Mouse (Mus musculus): ENCODE measurements around the gene Nifk. TPM values are rescaled to one million over a fixed set of nuclear protein-coding genes. Genes with fewer than 3 reads are reported as not detected.

The Nifk gene
- polyA plus RNA-seq, 1 experiment from 2014 or later, result 75.8 TPM

GRCm38 (mm10) chr1:118367970-118368369 is 46.3 kb downstream of the Nifk start:
- no peaks in the 10 kb centered on the region for H3K36me3 ChIP-seq (ENCODE audit: control insufficient read depth, insufficient read depth, low read length)
- 95% methylated on average over 1 of the region's 1 CpGs for WGBS
- H3K4me2 ChIP-seq (ENCODE audit: low read length), result no peak overlapping the region
- H3K27me3 ChIP-seq (ENCODE audit: control insufficient read depth, insufficient read depth, low read length), result no peaks in the 10 kb centered on the region
- H3K27ac ChIP-seq (replicated peaks; ENCODE audit: low read depth, low read length), result no peak overlapping the region
- DNase-seq (no peak), ATAC-seq (ENCODE audit: low FRiP score, low TSS enrichment) (no peak)
- no peak overlapping the region for H3K4me3 ChIP-seq (replicated peaks; ENCODE audit: low read depth, low read length)
- no peak overlapping the region for H3K9ac ChIP-seq (replicated peaks; ENCODE audit: low read length)
- no peaks in the 10 kb centered on the region for H3K4me1 ChIP-seq (ENCODE audit: control insufficient read depth, insufficient read depth, low read length)
- H3K9me3 ChIP-seq (ENCODE audit: control insufficient read depth, low read length), result no peaks in the 10 kb centered on the region

- WGBS, result 72% methylated on average over 3 of the region's 3 CpGs
- ATAC-seq (ENCODE audit: low FRiP score, low TSS enrichment), result no peak
Observed at GRCm38 (mm10) chr1:118368721-118369461, 47.3 kb downstream of the Nifk start.

GRCm38 (mm10) chr1:118377784-118378183 is 56.1 kb downstream of the Nifk start:
- ATAC-seq (ENCODE audit: low FRiP score, low TSS enrichment), result no peak
- Histone ChIP-seq H3K36me3 (ENCODE audit: control insufficient read depth, insufficient read depth, low read length) (no peaks in the 10 kb centered on the region), H3K4me2 (ENCODE audit: low read length) (no peak overlapping the region), H3K27ac (replicated peaks; ENCODE audit: low read depth, low read length) (no peak overlapping the region), H3K4me3 (replicated peaks; ENCODE audit: low read depth, low read length) (no peak overlapping the region), H3K9me3 (ENCODE audit: control insufficient read depth, low read length) (no peaks in the 10 kb centered on the region), H3K4me1 (ENCODE audit: control insufficient read depth, insufficient read depth, low read length) (no peaks in the 10 kb centered on the region), H3K27me3 (ENCODE audit: control insufficient read depth, insufficient read depth, low read length) (no peaks in the 10 kb centered on the region), H3K9ac (replicated peaks; ENCODE audit: low read length) (no peak overlapping the region)
- DNase-seq, result no peak
- WGBS, result 80% methylated on average over 5 of the region's 5 CpGs

More at GRCm38 (mm10) chr1:118368721-118369461, 47.3 kb downstream of the Nifk start:
- no peaks in the 10 kb centered on the region for H3K36me3 ChIP-seq (ENCODE audit: control insufficient read depth, insufficient read depth, low read length)
- H3K4me1 ChIP-seq (ENCODE audit: control insufficient read depth, insufficient read depth, low read length), result no peaks in the 10 kb centered on the region
- H3K9ac ChIP-seq (replicated peaks; ENCODE audit: low read length), result no peak overlapping the region
- no peaks in the 10 kb centered on the region for H3K27me3 ChIP-seq (ENCODE audit: control insufficient read depth, insufficient read depth, low read length)
- H3K27ac ChIP-seq (replicated peaks; ENCODE audit: low read depth, low read length), result no peak overlapping the region
- no peak overlapping the region for H3K4me3 ChIP-seq (replicated peaks; ENCODE audit: low read depth, low read length)
- H3K4me2 ChIP-seq (ENCODE audit: low read length), result no peak overlapping the region
- no peaks in the 10 kb centered on the region for H3K9me3 ChIP-seq (ENCODE audit: control insufficient read depth, low read length)
- DNase-seq, result no peak

GRCm38 (mm10) chr1:118380105-118380786 is 58.6 kb downstream of the Nifk start:
- H3K9ac ChIP-seq (replicated peaks; ENCODE audit: low read length), result no peak overlapping the region
- H3K4me3 ChIP-seq (replicated peaks; ENCODE audit: low read depth, low read length), result no peak overlapping the region
- ATAC-seq (ENCODE audit: low FRiP score, low TSS enrichment) (no peak), DNase-seq (no peak)
- H3K27me3 ChIP-seq (ENCODE audit: control insufficient read depth, insufficient read depth, low read length), result no peaks in the 10 kb centered on the region
- H3K36me3 ChIP-seq (ENCODE audit: control insufficient read depth, insufficient read depth, low read length), result no peaks in the 10 kb centered on the region
- no peaks in the 10 kb centered on the region for H3K9me3 ChIP-seq (ENCODE audit: control insufficient read depth, low read length)
- no peak overlapping the region for H3K27ac ChIP-seq (replicated peaks; ENCODE audit: low read depth, low read length)
- WGBS, result 77% methylated on average over 8 of the region's 8 CpGs
- no peak overlapping the region for H3K4me2 ChIP-seq (ENCODE audit: low read length)
- no peaks in the 10 kb centered on the region for H3K4me1 ChIP-seq (ENCODE audit: control insufficient read depth, insufficient read depth, low read length)

Other genes starting within 250 kb of the Nifk start
- gene Gm29106, start 145.3 kb upstream of the Nifk start, polyA plus RNA-seq (2014; fragmentation: Nextera tagmentation; extraction: Ambion mirVana), result 0.84 and 1.1 TPM in 2 replicates
- 499 and 519 TPM in 2 replicates for gene Tsn, start 10.1 kb upstream of the Nifk start, polyA plus RNA-seq (2014; fragmentation: Nextera tagmentation; extraction: Ambion mirVana)
- gene Clasp1, start 67.2 kb downstream of the Nifk start, polyA plus RNA-seq (2014; fragmentation: Nextera tagmentation; extraction: Ambion mirVana), result 116 and 140 TPM in 2 replicates